Mouse (Mus musculus) layer of hippocampus, postnatal 36 days (tissue): ENCODE measurements at regions not wholly inside any gene's neighbourhood (a gene's known extent, or its start where the extent isn't known, plus 50 kb on each side); places are given as distances from the start of the nearest gene placed in this dataset.

ENCODE experiments used
- DNase-seq, 2 experiments: peaks; one replicate each; pipeline ENCODE4 v3.0.0; 2022

GRCm38 (mm10) chr10:19066821-19067350 lies 51.4 kb upstream of the Tnfaip3 start:
- no peak for DNase-seq
